31 mouse cellular contexts compared by ENCODE assay signal in genomic region chr5:36829098-36829497, GRCm38 (mm10). TPM values are rescaled to one million over a fixed set of nuclear protein-coding genes. Genes with fewer than 3 reads are reported as not detected.
DNase-seq lines count a peak whose midpoint lies in the region; ATAC-seq and TF ChIP-seq lines count a peak whose summit lies in the region.
"Had no signal": no experiment of that assay in that cellular context is flagged by ENCODE, and none has a peak within 500 bp of the region (broad histone marks: within the 10 kb centered on the region; RNA-seq: fewer than 3 reads in every experiment).

No protein-coding gene starts in this region.

- H3K4me2 ChIP-seq in embryonic facial prominence, embryonic 13.5 days, result 0 out of 2 replicates have a peak overlapping the region, but pooled peaks have one; percentile 74
- H3K4me2 ChIP-seq in midbrain, embryonic 11.5 days, result no peak overlapping the region
- H3K4me2 ChIP-seq in midbrain, embryonic 14.5 days (ENCODE audit: low read length), result no peak overlapping the region
- no peak overlapping the region for H3K4me2 ChIP-seq in liver, embryonic 15.5 days
- no peak overlapping the region for H3K4me2 ChIP-seq in forebrain, embryonic 15.5 days (replicated peaks)

- H3K36me3 ChIP-seq in embryonic facial prominence, embryonic 13.5 days, result 0 out of 2 replicates have a peak, but pooled peaks cover under 1% of the 10 kb centered on the region
- peaks cover 22% of the 10 kb centered on the region for H3K36me3 ChIP-seq in embryonic facial prominence, embryonic 10.5 days (replicated peaks)
- H3K36me3 ChIP-seq in midbrain, embryonic 11.5 days (ENCODE audit: control insufficient read depth, insufficient read depth, low read length), result no peaks in the 10 kb centered on the region
- 0 out of 2 replicates have a peak, but pooled peaks cover 10% of the 10 kb centered on the region for H3K36me3 ChIP-seq in midbrain, embryonic 14.5 days (ENCODE audit: control insufficient read depth, insufficient read depth, low read length)
- peaks cover 28% of the 10 kb centered on the region for H3K36me3 ChIP-seq in liver, embryonic 15.5 days (replicated peaks)
- no peaks in the 10 kb centered on the region for H3K36me3 ChIP-seq in forebrain, embryonic 15.5 days
- H3K36me3 ChIP-seq in thymus, adult 2 months (ENCODE audit: control insufficient read depth, insufficient read depth, low read length), result no peaks in the 10 kb centered on the region
- H3K36me3 ChIP-seq: stomach, embryonic 15.5 days had no signal

- no peaks in the 10 kb centered on the region for H3K9me3 ChIP-seq in embryonic facial prominence, embryonic 13.5 days
- no peaks in the 10 kb centered on the region for H3K9me3 ChIP-seq in embryonic facial prominence, embryonic 10.5 days
- H3K9me3 ChIP-seq in midbrain, embryonic 11.5 days (ENCODE audit: control insufficient read depth, low read length), result no peaks in the 10 kb centered on the region
- H3K9me3 ChIP-seq in midbrain, embryonic 14.5 days (ENCODE audit: control insufficient read depth, low read length), result no peaks in the 10 kb centered on the region
- H3K9me3 ChIP-seq in liver, embryonic 15.5 days (replicated peaks), result no peaks in the 10 kb centered on the region
- no peaks in the 10 kb centered on the region for H3K9me3 ChIP-seq in forebrain, embryonic 15.5 days
- H3K9me3 ChIP-seq: forebrain, embryonic 12.5 days; hindbrain, embryonic 15.5 days; megakaryocyte, embryonic 14.5 days; midbrain, embryonic 13.5 days; stomach, embryonic 15.5 days had no signal

- no peak for ATAC-seq in embryonic facial prominence, embryonic 13.5 days (ENCODE audit: insufficient number of reproducible peaks, insufficient read depth, low FRiP score, low TSS enrichment, low read depth)
- no peak for ATAC-seq in midbrain, embryonic 11.5 days (ENCODE audit: low FRiP score)
- no peak for ATAC-seq in midbrain, embryonic 14.5 days (ENCODE audit: low FRiP score, low TSS enrichment)
- 0 out of 2 replicates have a peak, but pooled peaks have one; percentile 14 for ATAC-seq in liver, embryonic 15.5 days (ENCODE audit: insufficient read depth)
- no peak for ATAC-seq in forebrain, embryonic 15.5 days (replicated peaks)
- ATAC-seq: midbrain, embryonic 13.5 days had no signal

- DNase-seq in embryonic facial prominence, embryonic 10.5 days (ENCODE audit: low spot score), result no peak
- no peak for DNase-seq in midbrain, embryonic 11.5 days (ENCODE audit: low spot score, missing footprints)
- DNase-seq in midbrain, embryonic 14.5 days, result no peak
- DNase-seq in layer of hippocampus, postnatal 25 days (ENCODE audit: extremely low spot score in 1 of 2, low spot score in 1 of 2), result no peak
- DNase-seq in thymus, adult 2 months, result no peak
- DNase-seq: adrenal gland, adult 2 months; adrenal gland, postnatal 36 days; cerebellum, adult 9-10 months; embryo, embryonic 11 days; gastrocnemius, postnatal 10 days; heart, postnatal 36 days; kidney, postnatal 14 days; layer of hippocampus, adult 9-11 months; lung, postnatal 4 days; retina, postnatal 1 day; right cerebral cortex, postnatal 14 days; thymus, postnatal 25 days had no signal

- H3K4me3 ChIP-seq in embryonic facial prominence, embryonic 13.5 days, result no peak overlapping the region
- no peak overlapping the region for H3K4me3 ChIP-seq in embryonic facial prominence, embryonic 10.5 days
- no peak overlapping the region for H3K4me3 ChIP-seq in midbrain, embryonic 11.5 days (ENCODE audit: low read depth, low read length)
- H3K4me3 ChIP-seq in midbrain, embryonic 14.5 days (replicated peaks; ENCODE audit: low read depth, low read length), result no peak overlapping the region
- H3K4me3 ChIP-seq in liver, embryonic 15.5 days (replicated peaks), result no peak overlapping the region
- no peak overlapping the region for H3K4me3 ChIP-seq in forebrain, embryonic 15.5 days
- no peak overlapping the region for H3K4me3 ChIP-seq in thymus, adult 2 months (ENCODE audit: control insufficient read depth, insufficient read depth, low read length)
- H3K4me3 ChIP-seq: forebrain, embryonic 12.5 days had no signal

- H3K27ac ChIP-seq in embryonic facial prominence, embryonic 13.5 days, result no peak overlapping the region
- no peak overlapping the region for H3K27ac ChIP-seq in embryonic facial prominence, embryonic 10.5 days (replicated peaks)
- no peak overlapping the region for H3K27ac ChIP-seq in midbrain, embryonic 11.5 days (ENCODE audit: low read depth, low read length)
- H3K27ac ChIP-seq in midbrain, embryonic 14.5 days (replicated peaks; ENCODE audit: low read depth, low read length), result no peak overlapping the region
- no peak overlapping the region for H3K27ac ChIP-seq in liver, embryonic 15.5 days (replicated peaks)
- H3K27ac ChIP-seq in forebrain, embryonic 15.5 days (replicated peaks), result no peak overlapping the region
- H3K27ac ChIP-seq in thymus, adult 2 months (ENCODE audit: control insufficient read depth, insufficient read depth, low read length), result no peak overlapping the region
- H3K27ac ChIP-seq: forebrain, embryonic 12.5 days; hindbrain, embryonic 15.5 days; midbrain, embryonic 13.5 days; stomach, embryonic 15.5 days had no signal

- H3K9ac ChIP-seq in embryonic facial prominence, embryonic 13.5 days, result no peak overlapping the region
- 0 out of 2 replicates have a peak overlapping the region, but pooled peaks have one; percentile 9 for H3K9ac ChIP-seq in midbrain, embryonic 11.5 days (ENCODE audit: low read length)
- no peak overlapping the region for H3K9ac ChIP-seq in midbrain, embryonic 14.5 days (replicated peaks; ENCODE audit: low read length)
- no peak overlapping the region for H3K9ac ChIP-seq in liver, embryonic 15.5 days
- no peak overlapping the region for H3K9ac ChIP-seq in forebrain, embryonic 15.5 days (replicated peaks)
- H3K9ac ChIP-seq: forebrain, embryonic 12.5 days; hindbrain, embryonic 15.5 days; midbrain, embryonic 13.5 days had no signal

- no peak for TF ChIP-seq POLR2A in thymus, adult 2 months (IDR thresholded peaks at IDR 0.05; ENCODE audit: control insufficient read depth, extremely low read depth, insufficient read depth, low read length, poor library complexity)

- no peaks in the 10 kb centered on the region for H3K27me3 ChIP-seq in embryonic facial prominence, embryonic 13.5 days
- H3K27me3 ChIP-seq in embryonic facial prominence, embryonic 10.5 days (replicated peaks; ENCODE audit: low read depth, poor library complexity, severe bottlenecking), result no peaks in the 10 kb centered on the region
- no peaks in the 10 kb centered on the region for H3K27me3 ChIP-seq in midbrain, embryonic 11.5 days (ENCODE audit: control insufficient read depth, insufficient read depth, low read length)
- no peaks in the 10 kb centered on the region for H3K27me3 ChIP-seq in midbrain, embryonic 14.5 days (ENCODE audit: control insufficient read depth, insufficient read depth, low read length)
- H3K27me3 ChIP-seq in liver, embryonic 15.5 days, result no peaks in the 10 kb centered on the region; the same call in 1 of the 2 replicates
- H3K27me3 ChIP-seq in forebrain, embryonic 15.5 days, result no peaks in the 10 kb centered on the region
- no peaks in the 10 kb centered on the region for H3K27me3 ChIP-seq in thymus, adult 2 months (ENCODE audit: control insufficient read depth, insufficient read depth, low read length)
- H3K27me3 ChIP-seq: forebrain, embryonic 12.5 days; hindbrain, embryonic 15.5 days; megakaryocyte, embryonic 14.5 days; midbrain, embryonic 13.5 days; stomach, embryonic 15.5 days had no signal

- peaks cover 15% of the 10 kb centered on the region for H3K4me1 ChIP-seq in embryonic facial prominence, embryonic 13.5 days
- H3K4me1 ChIP-seq in embryonic facial prominence, embryonic 10.5 days, result peaks cover 21% of the 10 kb centered on the region
- peaks cover 4% of the 10 kb centered on the region; the same call in 1 of the 2 replicates for H3K4me1 ChIP-seq in midbrain, embryonic 11.5 days (ENCODE audit: control insufficient read depth, insufficient read depth, low read length)
- H3K4me1 ChIP-seq in midbrain, embryonic 14.5 days (ENCODE audit: control insufficient read depth, insufficient read depth, low read length), result peaks cover 8% of the 10 kb centered on the region
- H3K4me1 ChIP-seq in liver, embryonic 15.5 days (replicated peaks), result peaks cover 22% of the 10 kb centered on the region
- peaks cover 10% of the 10 kb centered on the region for H3K4me1 ChIP-seq in forebrain, embryonic 15.5 days
- peaks cover 14% of the 10 kb centered on the region for H3K4me1 ChIP-seq in thymus, adult 2 months (replicated peaks; ENCODE audit: control insufficient read depth, insufficient read depth, low read length)

- TF ChIP-seq CTCF in thymus, adult 2 months (IDR thresholded peaks at IDR 0.05; ENCODE audit: borderline replicate concordance, control insufficient read depth, extremely low read depth, insufficient read depth, low read length, poor library complexity), result no peak

- WGBS in embryonic facial prominence, embryonic 13.5 days, result 70% methylated on average over 4 of the region's 4 CpGs
- 82% methylated on average over 4 of the region's 4 CpGs for WGBS in embryonic facial prominence, embryonic 10.5 days
- WGBS in midbrain, embryonic 11.5 days, result 80% methylated on average over 4 of the region's 4 CpGs
- 82% methylated on average over 4 of the region's 4 CpGs for WGBS in midbrain, embryonic 14.5 days
- WGBS in liver, embryonic 15.5 days (ENCODE audit: insufficient replicate concordance), result 66% methylated on average over 4 of the region's 4 CpGs
- WGBS in forebrain, embryonic 15.5 days, result 80% methylated on average over 4 of the region's 4 CpGs
- 96% methylated on average over 4 of the region's 4 CpGs for whole genome bisulfite sequencing in thymus, adult 2 months

RNA-seq across cellular contexts. Expression of gene Man2b2, which starts 1.4 kb away (rescaled TPM):
- polyA plus RNA-seq in embryonic facial prominence, embryonic 13.5 days (2015; fragmentation: Nextera tagmentation; extraction: Ambion mirVana), result 11.3 and 12.3 TPM in 2 replicates
- 9.6 and 11.1 TPM in 2 replicates for polyA plus RNA-seq in embryonic facial prominence, embryonic 10.5 days (2016; fragmentation: Nextera tagmentation; extraction: Ambion mirVana)
- 11.9 and 12.4 TPM in 2 replicates for polyA plus RNA-seq in midbrain, embryonic 11.5 days (2014; fragmentation: Nextera tagmentation; extraction: Ambion mirVana)
- polyA plus RNA-seq in midbrain, embryonic 14.5 days (2014; fragmentation: Nextera tagmentation; extraction: Ambion mirVana), result 7.8 and 10.3 TPM in 2 replicates
- polyA plus RNA-seq in liver, embryonic 15.5 days (2015; fragmentation: Nextera tagmentation; extraction: Ambion mirVana), result 16.1 and 18.0 TPM in 2 replicates
- total RNA-seq in layer of hippocampus, postnatal 25 days (2021), result 10 to 100 TPM; 27.8 to 28.2 TPM
- polyA plus RNA-seq in forebrain, embryonic 15.5 days (2015; fragmentation: Nextera tagmentation; extraction: Ambion mirVana), result 6.9 and 7.1 TPM in 2 replicates
- 76.3 and 78.1 TPM in 2 replicates for polyA plus RNA-seq in thymus, adult 2 months (2012; rRNA removed)

RNA-seq across cellular contexts. Expression of gene Mrfap1, which starts 32.5 kb away (rescaled TPM):
- 587 and 590 TPM in 2 replicates for polyA plus RNA-seq in embryonic facial prominence, embryonic 13.5 days (2015; fragmentation: Nextera tagmentation; extraction: Ambion mirVana)
- 494 and 508 TPM in 2 replicates for polyA plus RNA-seq in embryonic facial prominence, embryonic 10.5 days (2016; fragmentation: Nextera tagmentation; extraction: Ambion mirVana)
- 615 and 623 TPM in 2 replicates for polyA plus RNA-seq in midbrain, embryonic 11.5 days (2014; fragmentation: Nextera tagmentation; extraction: Ambion mirVana)
- 355 and 360 TPM in 2 replicates for polyA plus RNA-seq in midbrain, embryonic 14.5 days (2014; fragmentation: Nextera tagmentation; extraction: Ambion mirVana)
- 144 and 145 TPM in 2 replicates for polyA plus RNA-seq in liver, embryonic 15.5 days (2015; fragmentation: Nextera tagmentation; extraction: Ambion mirVana)
- total RNA-seq in layer of hippocampus, postnatal 25 days (2021), result 100 to 1,000 TPM; 569 to 617 TPM
- polyA plus RNA-seq in forebrain, embryonic 15.5 days (2015; fragmentation: Nextera tagmentation; extraction: Ambion mirVana), result 350 and 358 TPM in 2 replicates
- 92.4 and 119 TPM in 2 replicates for polyA plus RNA-seq in thymus, adult 2 months (2012; rRNA removed)

RNA-seq across cellular contexts. Expression of gene Ppp2r2c, which starts 39.2 kb away (rescaled TPM):
- 0.35 and 0.40 TPM in 2 replicates for polyA plus RNA-seq in embryonic facial prominence, embryonic 13.5 days (2015; fragmentation: Nextera tagmentation; extraction: Ambion mirVana)
- polyA plus RNA-seq in embryonic facial prominence, embryonic 10.5 days (2016; fragmentation: Nextera tagmentation; extraction: Ambion mirVana), result 0.73 and 1.2 TPM in 2 replicates
- polyA plus RNA-seq in midbrain, embryonic 11.5 days (2014; fragmentation: Nextera tagmentation; extraction: Ambion mirVana), result 1.2 TPM in 2 replicates
- polyA plus RNA-seq in midbrain, embryonic 14.5 days (2014; fragmentation: Nextera tagmentation; extraction: Ambion mirVana), result 38.3 and 44.6 TPM in 2 replicates
- polyA plus RNA-seq in liver, embryonic 15.5 days (2015; fragmentation: Nextera tagmentation; extraction: Ambion mirVana), result not detected in 2 replicates
- total RNA-seq in layer of hippocampus, postnatal 25 days (2021), result 100 to 1,000 TPM; 388 to 418 TPM
- 30.0 and 33.2 TPM in 2 replicates for polyA plus RNA-seq in forebrain, embryonic 15.5 days (2015; fragmentation: Nextera tagmentation; extraction: Ambion mirVana)
- 0.09 and 0.16 TPM in 2 replicates for polyA plus RNA-seq in thymus, adult 2 months (2012; rRNA removed)
- total RNA-seq: monocyte, adult 5-6 weeks had no signal
- polyA plus RNA-seq: activated CD4-positive, CD25-positive, alpha-beta regulatory T cell, adult 4 months; C2C12; erythroblast, embryonic 14.5 days; kidney, embryonic 14.5 days; lung, postnatal 0 days had no signal

Comparison
In these comparisons a context has a peak if more than half of its experiments do, and no peak if none do; other contexts are left out.
1. RNA of gene Ppp2r2c, which starts 39.2 kb away (polyA plus RNA-seq): 38.3 to 44.6 TPM in midbrain, embryonic 14.5 days and 30.0 to 33.2 TPM in forebrain, embryonic 15.5 days; 1.2 TPM in midbrain, embryonic 11.5 days, 0.73 to 1.2 TPM in embryonic facial prominence, embryonic 10.5 days, 0.35 to 0.40 TPM in embryonic facial prominence, embryonic 13.5 days, 0.09 to 0.16 TPM in thymus, adult 2 months and not detected in liver, embryonic 15.5 days; every median in the first group is over 10 times any median in the second.